Mouse (Mus musculus) kidney, embryonic 16.5 days (tissue): ENCODE measurements around the gene Bcas3. TPM values are rescaled to one million over a fixed set of nuclear protein-coding genes. Genes with fewer than 3 reads are reported as not detected.

Experiments used
- ATAC-seq: fragments of 200-750 bp; cut with Nextera tagmentation; 2 replicates; pipeline ENCODE4 v1.8.0; 2017; ENCODE audit warnings: moderate TSS enrichment; ENCODE audit not compliant: low FRiP score, low TSS enrichment
- H3K27ac ChIP-seq: fragments of 300-500 bp; sonication (generic); 2 replicates; pipeline ENCODE4 v1.5.1; 2014; ENCODE audit warnings: low read length
- H3K27me3 ChIP-seq: fragments of 300-500 bp; sonication (generic); 2 replicates; pipeline ENCODE4 v1.6.1; 2014; ENCODE audit warnings: low read length, control low read depth, mixed read lengths; ENCODE audit not compliant: insufficient read depth
- H3K36me3 ChIP-seq: fragments of 300-500 bp; sonication (generic); 2 replicates; pipeline ENCODE4 v1.6.1; 2014; ENCODE audit warnings: low read length, control low read depth, mixed read lengths; ENCODE audit not compliant: insufficient read depth
- H3K4me1 ChIP-seq: fragments of 300-500 bp; sonication (generic); 2 replicates; pipeline ENCODE4 v1.6.1; 2014; ENCODE audit warnings: low read length, control low read depth, mixed read lengths; ENCODE audit not compliant: insufficient read depth
- H3K4me2 ChIP-seq: fragments of 300-500 bp; sonication (generic); replicated peaks from 2 replicates; pipeline ENCODE4 v1.6.1; 2014; ENCODE audit warnings: low read depth, low read length
- H3K4me3 ChIP-seq: fragments of 300-500 bp; sonication (generic); 2 replicates; pipeline ENCODE4 v1.5.1; 2014; ENCODE audit warnings: mild to moderate bottlenecking, low read length
- H3K9ac ChIP-seq: fragments of 300-500 bp; sonication (generic); replicated peaks from 2 replicates; pipeline ENCODE4 v1.6.1; 2014; ENCODE audit warnings: low read length
- H3K9me3 ChIP-seq: fragments of 300-500 bp; sonication (generic); 2 replicates; pipeline ENCODE4 v1.6.1; 2016; ENCODE audit warnings: low read length, control low read depth
- WGBS: fragments of 180-500 bp; shearing (Covaris S2); extraction: QIAGEN DNeasy Blood & Tissue Kit; methylation state at CpG from one replicate; pipeline ENCODE4 v1.1.7; 2014; 5-methylcytosine and 5-hydroxymethylcytosine counted together
- polyA plus RNA-seq: library from polyadenylated mRNA; unstranded; fragments of >200 nt; fragmentation: Nextera tagmentation; extraction: Ambion mirVana; gene quantifications from 2 replicates; pipeline ENCODE4 v1.2.1, GENCODE M21; 2015

Bcas3 gene
- polyA plus RNA-seq, 1 experiment from 2014 or later, result 34.7 TPM

GRCm38 (mm10) chr11:85841211-85841681 is 488.3 kb downstream of the Bcas3 start:
- peaks cover 51% of the 10 kb centered on the region for H3K27me3 ChIP-seq
- peak overlapping the region; percentile 94 for H3K9ac ChIP-seq
- H3K4me3 ChIP-seq, result peak overlapping the region; percentile 74
- 18% methylated on average over 8 of the region's 8 CpGs for WGBS
- H3K4me1 ChIP-seq, result peaks cover 58% of the 10 kb centered on the region
- no peak for ATAC-seq
- no peaks in the 10 kb centered on the region for H3K9me3 ChIP-seq
- peaks cover 6% of the 10 kb centered on the region; the same call in 1 of the 2 replicates for H3K36me3 ChIP-seq
- H3K27ac ChIP-seq, result peak overlapping the region; percentile 94
- H3K4me2 ChIP-seq, result peak overlapping the region; percentile 79

GRCm38 (mm10) chr11:85841980-85842379 is 489.0 kb downstream of the Bcas3 start:
- Histone ChIP-seq H3K9ac (peak overlapping the region; percentile 94), H3K4me2 (peak overlapping the region; percentile 79), H3K27me3 (peaks cover 43% of the 10 kb centered on the region), H3K4me1 (peaks cover 64% of the 10 kb centered on the region), H3K4me3 (peak overlapping the region; percentile 74), H3K36me3 (peaks cover 5% of the 10 kb centered on the region; the same call in 1 of the 2 replicates), H3K9me3 (no peaks in the 10 kb centered on the region), H3K27ac (peak overlapping the region; percentile 75)
- 0% methylated on average over 32 of the region's 32 CpGs for WGBS
- peak; percentile 46 for ATAC-seq

DNA sequence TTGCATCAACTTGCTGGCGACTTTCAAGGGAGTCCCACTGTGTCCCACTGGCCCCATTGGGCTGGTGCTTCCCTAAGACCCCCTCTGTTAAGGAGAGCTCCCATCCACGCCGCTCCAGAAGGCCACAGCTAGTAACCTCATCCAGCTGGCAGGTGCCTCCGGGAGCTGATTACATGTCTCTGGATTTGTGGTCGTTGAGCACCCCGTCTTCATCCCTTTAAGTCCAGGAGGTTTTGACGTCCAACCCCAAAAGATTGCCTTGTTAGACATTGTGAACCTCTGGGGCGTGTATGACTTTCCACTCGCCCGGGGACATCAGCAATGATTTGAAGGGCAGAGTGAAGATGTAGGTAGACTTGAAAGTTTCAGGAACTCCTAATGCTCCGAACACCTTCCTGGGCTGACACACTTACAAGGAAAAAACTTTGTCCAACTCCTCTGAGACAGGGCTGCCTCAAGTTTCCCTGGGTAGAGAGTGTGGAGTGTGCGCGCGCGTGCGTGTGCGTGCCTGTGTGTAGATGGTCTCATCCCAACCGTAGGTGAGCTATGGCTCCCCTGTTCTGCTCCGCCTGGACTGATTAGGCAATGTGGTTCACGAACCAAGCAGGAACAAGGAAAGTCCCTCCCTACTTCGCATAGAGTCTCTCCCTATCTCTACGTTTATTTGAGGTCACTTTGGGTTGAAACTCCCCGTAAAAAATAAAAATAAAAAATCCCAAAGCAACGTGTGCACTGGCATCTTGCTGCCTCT is 489.8 kb downstream of the Bcas3 start:
- 10% methylated on average over 24 of the region's 24 CpGs for WGBS
- no peak for ATAC-seq
- Histone ChIP-seq H3K27ac (peak overlapping the region; percentile 75), H3K36me3 (no peaks in the 10 kb centered on the region), H3K4me1 (peaks cover 62% of the 10 kb centered on the region), H3K9me3 (no peaks in the 10 kb centered on the region), H3K4me2 (peak overlapping the region; percentile 79), H3K4me3 (peak overlapping the region; percentile 63), H3K9ac (peak overlapping the region; percentile 76), H3K27me3 (peaks cover 38% of the 10 kb centered on the region)

GRCm38 (mm10) chr11:85843347-85843692 is 490.4 kb downstream of the Bcas3 start:
- H3K27me3 ChIP-seq, result peaks cover 33% of the 10 kb centered on the region
- WGBS, result under 1% methylated on average over 18 of the region's 18 CpGs
- peak overlapping the region; percentile 76 for H3K9ac ChIP-seq
- no peaks in the 10 kb centered on the region for H3K9me3 ChIP-seq
- peak; percentile 35 for ATAC-seq
- peaks cover 59% of the 10 kb centered on the region for H3K4me1 ChIP-seq
- peak overlapping the region; percentile 75 for H3K27ac ChIP-seq
- H3K4me3 ChIP-seq, result peak overlapping the region; percentile 63
- H3K36me3 ChIP-seq, result no peaks in the 10 kb centered on the region
- H3K4me2 ChIP-seq, result peak overlapping the region; percentile 79

DNA sequence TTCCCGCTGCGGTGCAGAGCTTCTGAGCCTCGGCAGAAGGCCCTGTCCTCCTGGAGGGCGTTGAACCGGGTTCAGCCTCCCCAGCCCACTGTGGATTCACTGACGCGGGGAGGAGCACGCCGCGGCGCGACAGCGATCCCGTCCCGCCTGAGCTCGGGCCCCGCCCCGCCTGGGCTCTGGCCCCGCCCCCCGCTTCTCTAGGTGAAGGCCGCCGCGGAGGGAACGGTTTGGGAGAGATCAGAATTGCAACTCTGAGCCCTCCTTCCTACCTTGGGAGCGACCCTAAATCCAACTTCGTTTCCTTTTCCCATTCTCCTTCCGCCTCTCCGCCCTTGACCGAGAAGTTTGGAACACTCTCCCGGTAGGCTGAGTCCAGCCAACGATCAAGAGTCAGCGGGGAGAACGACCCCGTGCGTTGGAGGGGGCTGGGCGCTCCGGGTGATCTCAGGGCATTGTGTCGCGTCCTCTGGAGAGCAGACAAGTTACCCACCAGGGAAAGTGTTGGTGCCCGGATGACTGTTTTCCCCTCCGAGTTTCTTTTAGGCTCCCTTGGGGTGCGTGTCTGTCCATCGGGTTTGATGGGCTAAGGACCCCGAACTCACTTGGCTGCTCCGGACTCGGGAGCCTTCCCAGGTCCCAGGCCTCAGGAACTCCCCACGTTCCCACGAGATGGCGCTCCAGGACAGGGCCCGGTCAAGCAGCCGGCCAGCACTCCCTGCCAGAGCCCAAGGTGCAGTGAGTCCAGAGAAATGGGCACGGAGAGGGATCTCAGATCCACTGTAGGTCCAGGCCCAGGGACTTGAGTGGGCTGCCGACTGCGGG is 491.4 kb downstream of the Bcas3 start:
- under 1% methylated on average over 54 of the region's 54 CpGs for WGBS
- H3K4me2 ChIP-seq, result peak overlapping the region; percentile 79
- peak; percentile 58 for ATAC-seq
- H3K9ac ChIP-seq, result peak overlapping the region; percentile 76
- no peaks in the 10 kb centered on the region for H3K36me3 ChIP-seq
- H3K4me3 ChIP-seq, result peak overlapping the region; percentile 63
- peaks cover 58% of the 10 kb centered on the region for H3K4me1 ChIP-seq
- no peaks in the 10 kb centered on the region for H3K9me3 ChIP-seq
- H3K27ac ChIP-seq, result peak overlapping the region; percentile 75
- H3K27me3 ChIP-seq, result peaks cover 25% of the 10 kb centered on the region

DNA sequence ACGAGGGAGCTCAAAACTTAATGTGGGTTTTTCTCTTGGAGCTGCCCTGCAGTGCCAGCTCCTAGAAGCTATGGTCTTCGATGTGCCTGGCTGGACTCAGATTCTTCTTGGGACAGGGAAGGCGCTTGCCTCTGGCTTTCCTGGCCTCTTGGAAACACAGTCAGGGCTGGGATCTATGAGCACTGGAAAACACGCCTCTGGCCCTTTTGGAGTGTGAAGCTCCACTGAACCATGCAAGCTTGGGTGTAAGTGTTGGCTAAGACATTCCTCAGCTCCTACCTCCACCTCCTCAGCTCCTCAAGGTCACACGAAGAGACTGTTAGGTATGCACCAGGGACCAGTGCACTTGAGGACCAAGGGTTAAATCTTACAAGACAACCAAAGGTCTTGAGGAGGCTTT is 492.0 kb downstream of the Bcas3 start:
- Histone ChIP-seq H3K27me3 (peaks cover 18% of the 10 kb centered on the region), H3K4me2 (peak overlapping the region; percentile 79), H3K4me3 (peak overlapping the region; percentile 63), H3K27ac (peak overlapping the region; percentile 75), H3K4me1 (peaks cover 52% of the 10 kb centered on the region), H3K9me3 (no peaks in the 10 kb centered on the region), H3K9ac (peak overlapping the region; percentile 76), H3K36me3 (no peaks in the 10 kb centered on the region)
- WGBS, result 23% methylated on average over 5 of the region's 5 CpGs
- ATAC-seq, result no peak

DNA sequence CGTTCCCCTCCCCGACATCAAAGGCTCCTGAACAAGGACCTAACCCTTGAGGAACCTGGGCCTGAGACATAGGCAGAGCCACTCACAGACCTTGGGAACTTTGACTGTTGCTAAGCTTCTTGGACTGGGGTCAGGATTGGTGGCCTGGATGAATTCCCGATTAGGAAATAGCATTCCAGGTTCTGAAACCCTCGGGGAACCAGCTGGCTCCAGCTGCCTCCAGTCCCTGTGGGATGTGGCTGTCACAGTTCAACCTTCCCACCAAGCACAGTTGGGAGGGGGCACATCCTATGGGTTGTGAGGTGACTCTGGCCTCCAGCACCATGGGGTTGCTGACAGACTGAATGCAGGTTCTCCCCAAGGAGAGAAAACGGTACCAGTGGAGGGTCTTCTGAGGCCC is 493.0 kb downstream of the Bcas3 start:
- no peaks in the 10 kb centered on the region for H3K9me3 ChIP-seq
- peak overlapping the region; percentile 75 for H3K27ac ChIP-seq
- no peaks in the 10 kb centered on the region for H3K36me3 ChIP-seq
- ATAC-seq, result no peak
- no peak overlapping the region for H3K4me2 ChIP-seq
- WGBS, result 29% methylated on average over 5 of the region's 5 CpGs
- H3K4me3 ChIP-seq, result no peak overlapping the region
- H3K27me3 ChIP-seq, result peaks cover 9% of the 10 kb centered on the region; the same call in 1 of the 2 replicates
- H3K9ac ChIP-seq, result no peak overlapping the region
- H3K4me1 ChIP-seq, result peaks cover 46% of the 10 kb centered on the region

DNA sequence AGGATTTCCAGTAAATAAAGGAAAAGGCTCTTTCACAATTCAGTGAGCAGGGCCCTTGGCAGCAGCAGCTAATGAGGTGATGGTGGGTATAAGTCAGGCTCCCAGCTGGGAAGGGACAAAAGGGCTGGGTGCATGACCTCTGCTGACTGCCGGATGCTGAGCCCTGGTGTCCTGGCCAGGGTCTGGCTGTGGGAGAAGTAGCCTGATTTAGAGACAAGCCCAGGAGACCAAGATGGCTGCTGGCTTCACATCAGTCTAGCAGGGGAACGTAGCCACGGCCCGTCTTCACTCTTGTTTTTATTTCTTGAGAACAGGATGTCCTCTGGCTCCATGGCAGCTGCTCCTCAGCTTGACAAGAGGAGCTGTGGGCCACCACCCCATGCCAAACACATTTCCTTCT is 493.5 kb downstream of the Bcas3 start:
- WGBS, result 47% methylated on average over 4 of the region's 4 CpGs
- H3K9ac ChIP-seq, result no peak overlapping the region
- H3K27me3 ChIP-seq, result 0 out of 2 replicates have a peak, but pooled peaks cover 5% of the 10 kb centered on the region
- H3K4me1 ChIP-seq, result peaks cover 41% of the 10 kb centered on the region
- H3K4me3 ChIP-seq, result no peak overlapping the region
- no peak overlapping the region for H3K4me2 ChIP-seq
- H3K27ac ChIP-seq, result peak overlapping the region; percentile 75
- H3K9me3 ChIP-seq, result no peaks in the 10 kb centered on the region
- no peaks in the 10 kb centered on the region for H3K36me3 ChIP-seq
- ATAC-seq, result no peak

DNA sequence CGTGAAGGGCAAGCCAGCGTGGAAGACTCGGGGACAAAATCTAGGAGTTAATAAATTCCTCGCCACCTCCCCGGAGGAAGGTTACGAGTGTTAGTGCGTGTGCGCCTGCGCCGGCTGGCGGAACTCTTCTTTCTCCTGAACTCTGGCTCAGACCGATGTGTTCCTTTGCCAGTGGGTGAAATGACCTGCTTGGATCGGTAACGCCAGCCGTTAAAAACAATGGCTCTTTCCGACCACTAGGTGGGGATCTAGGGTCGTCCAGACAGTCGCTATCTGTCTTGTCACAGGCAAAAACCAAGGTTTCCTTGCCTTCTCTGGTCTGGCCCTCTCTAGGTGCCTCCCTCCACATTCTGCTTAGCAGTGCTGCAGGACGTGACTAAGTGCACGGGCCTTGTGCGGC is 496.1 kb downstream of the Bcas3 start:
- peak overlapping the region; percentile 51 for H3K9ac ChIP-seq
- peak overlapping the region; percentile 34 for H3K4me3 ChIP-seq
- H3K36me3 ChIP-seq, result no peaks in the 10 kb centered on the region
- no peak overlapping the region for H3K27ac ChIP-seq
- H3K9me3 ChIP-seq, result no peaks in the 10 kb centered on the region
- peak overlapping the region; percentile 47 for H3K4me2 ChIP-seq
- H3K4me1 ChIP-seq, result peaks cover 21% of the 10 kb centered on the region
- WGBS, result 2% methylated on average over 21 of the region's 21 CpGs
- H3K27me3 ChIP-seq, result no peaks in the 10 kb centered on the region
- ATAC-seq, result peak; percentile 43; the same call in 1 of the 2 replicates
